Mouse (Mus musculus) cerebellum, adult 2 months (tissue): Measurements from ENCODE around the gene Pnck.

Experiments
- CTCF ChIP-seq: fragments of 200-500 bp; IDR thresholded peaks from 2 replicates; pipeline ENCODE4 v1.5.1; 2011; ENCODE audit warnings: low read depth, mild to moderate bottlenecking, control low read depth, low read length, moderate library complexity, borderline replicate concordance; ENCODE audit not compliant: insufficient read depth
- POLR2A ChIP-seq: fragments of 200-500 bp; IDR thresholded peaks from 2 replicates; pipeline ENCODE4 v1.6.1; 2011; ENCODE audit warnings: low read length, control low read depth, borderline replicate concordance; ENCODE audit not compliant: insufficient read depth

DNA sequence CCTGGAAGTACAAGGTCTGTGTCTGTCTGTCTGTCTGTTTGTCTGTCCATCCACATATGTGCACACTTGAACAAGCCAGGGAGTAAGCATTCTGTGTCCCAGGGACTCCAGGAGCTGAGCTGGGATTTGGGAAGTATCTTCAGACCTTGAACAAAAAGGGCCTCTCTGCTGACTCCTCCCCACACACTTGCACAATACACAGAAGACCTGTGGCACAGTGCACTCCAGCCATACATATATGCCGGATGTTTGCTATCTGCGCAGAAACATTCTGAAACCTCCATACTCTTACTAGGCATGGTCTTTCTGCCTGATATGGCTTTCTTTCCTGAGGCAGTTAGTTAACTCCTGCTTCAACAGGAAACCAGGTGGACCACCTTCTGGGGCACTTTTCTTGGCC is 40.0 kb downstream of the Pnck start:
- no peak for TF ChIP-seq CTCF
- TF ChIP-seq POLR2A, result no peak
